Mouse (Mus musculus) naive thymus-derived CD4-positive, alpha-beta T cell, adult 5 months (primary cell): ENCODE measurements around the gene Zfp111. TPM values are rescaled to one million over a fixed set of nuclear protein-coding genes. Genes with fewer than 3 reads are reported as not detected.

ENCODE experiments used
- polyA plus RNA-seq: library from polyadenylated mRNA; unstranded; fragments of 100-300 nt; shearing (Covaris generic); gene quantifications from one replicate; pipeline ENCODE4 v1.2.1, GENCODE M21; 2017

Gene Zfp111
- not detected for polyA plus RNA-seq

GRCm38 (mm10) chr7:24211343-24211742, at the start of gene Zfp111:
Zfp111 (minus strand) TSS chr7:24211443.

GRCm38 (mm10) chr7:24254633-24255474, 43.6 kb upstream of the Zfp111 start, which contains the start of gene Zfp108:
Zfp108 (plus strand) TSS chr7:24254794.

GRCm38 (mm10) chr7:24237040-24237791, 26.0 kb upstream of the Zfp111 start, which contains the start of gene Zfp109:
Zfp109 (minus strand) TSS chr7:24237560.

GRCm38 (mm10) chr7:24174618-24175336, 36.5 kb downstream of the Zfp111 start, which contains the start of gene Zfp114:
Zfp114 (plus strand) TSS chr7:24175060.

Other genes starting within 250 kb of the Zfp111 start
- not detected for gene Vmn1r181, start 236.8 kb downstream of the Zfp111 start, polyA plus RNA-seq
- gene V1rd19, start 209.8 kb downstream of the Zfp111 start, polyA plus RNA-seq = 0.20 TPM
- gene Vmn1r183, start 158.2 kb downstream of the Zfp111 start, polyA plus RNA-seq = 0.07 TPM
- gene Zfp180, start 129.5 kb downstream of the Zfp111 start, polyA plus RNA-seq = 42.6 TPM
- gene Zfp112, start 99.1 kb downstream of the Zfp111 start, polyA plus RNA-seq = 1.3 TPM
- 7.0 TPM for gene Zfp235, start 77.3 kb downstream of the Zfp111 start, polyA plus RNA-seq
- 0.21 TPM for gene Zfp114, start 36.4 kb downstream of the Zfp111 start, polyA plus RNA-seq
- gene Zfp109, start 26.1 kb upstream of the Zfp111 start, polyA plus RNA-seq = 2.0 TPM
- gene Zfp108, start 43.4 kb upstream of the Zfp111 start, polyA plus RNA-seq = 0.21 TPM
- gene Zfp93, start 59.0 kb upstream of the Zfp111 start, polyA plus RNA-seq = 1.3 TPM
- 10.0 TPM for gene Zfp61, start 89.8 kb upstream of the Zfp111 start, polyA plus RNA-seq
- 2.5 TPM for gene Zfp94, start 105.2 kb upstream of the Zfp111 start, polyA plus RNA-seq
- not detected for gene Tescl, start 122.5 kb upstream of the Zfp111 start, polyA plus RNA-seq
- not detected for gene Lypd5, start 137.8 kb upstream of the Zfp111 start, polyA plus RNA-seq
- gene Kcnn4, start 158.8 kb upstream of the Zfp111 start, polyA plus RNA-seq = 190 TPM
- gene Smg9, start 188.2 kb upstream of the Zfp111 start, polyA plus RNA-seq = 86.3 TPM
- gene Irgc1, start 240.9 kb upstream of the Zfp111 start, polyA plus RNA-seq = 1.4 TPM